Comparison of ENCODE assay signal across 16 mouse cellular contexts in genomic region chr10:117573596-117573850, GRCm38 (mm10).
"Had no signal": no experiment of that assay in that cellular context is flagged by ENCODE, and none has a peak within 500 bp of the region (broad histone marks: within the 10 kb centered on the region; RNA-seq: fewer than 3 reads in every experiment).

No protein-coding gene starts in this region.

- DNase-seq: retina, postnatal 1 day; right cerebral cortex, adult 18-20 months; right cerebral cortex, postnatal 14 days; right cerebral cortex, postnatal 25 days; right cerebral cortex, postnatal 4 days; spleen, adult 18-20 months; thymus, adult 18-20 months; thymus, adult 2 months; thymus, postnatal 14 days; thymus, postnatal 25 days; thymus, postnatal 36 days; thymus, postnatal 4 days had no signal

- H3K9me3 ChIP-seq: neural tube, embryonic 13.5 days; neural tube, embryonic 15.5 days; stomach, embryonic 15.5 days had no signal

- H3K27ac ChIP-seq: neural tube, embryonic 13.5 days; neural tube, embryonic 15.5 days; stomach, embryonic 15.5 days; stomach, postnatal 0 days had no signal

- H3K4me3 ChIP-seq: neural tube, embryonic 13.5 days; neural tube, embryonic 15.5 days; stomach, embryonic 15.5 days had no signal

- H3K9ac ChIP-seq: neural tube, embryonic 13.5 days; neural tube, embryonic 15.5 days; stomach, embryonic 15.5 days had no signal

- H3K4me2 ChIP-seq: neural tube, embryonic 13.5 days; neural tube, embryonic 15.5 days; stomach, embryonic 15.5 days had no signal

- H3K27me3 ChIP-seq: stomach, embryonic 15.5 days had no signal

- H3K36me3 ChIP-seq: neural tube, embryonic 13.5 days; neural tube, embryonic 15.5 days; stomach, embryonic 15.5 days had no signal
